Mouse (Mus musculus): ENCODE measurements around the gene Abcg2.

The Abcg2 gene

GRCm38 (mm10) chr6:58633731-58634130 lies 49.4 kb downstream of the Abcg2 start:
- in situ Hi-C loops (cut with MboI, MseI), result loop anchor here (25.0 kb wide), 1 partner anchor 921 kb away; the partner anchor contains the start of gene Lancl2

- in situ Hi-C loops (cut with MboI, MseI), result loop anchor here (25.0 kb wide), 1 partner anchor 926 kb away; the partner anchor contains the start of gene Lancl2
Observed at GRCm38 (mm10) chr6:58638566-58638965, 54.2 kb downstream of the Abcg2 start.

- in situ Hi-C loops (cut with MboI, MseI), result loop anchor here (25.0 kb wide), 1 partner anchor 927 kb away; the partner anchor contains the start of gene Lancl2
Observed at GRCm38 (mm10) chr6:58639391-58639790, 55.1 kb downstream of the Abcg2 start.

- in situ Hi-C loops (cut with MboI, MseI), result loop anchor here (25.0 kb wide), 1 partner anchor 928 kb away; the partner anchor contains the start of gene Lancl2
Observed at GRCm38 (mm10) chr6:58640333-58641018, 56.2 kb downstream of the Abcg2 start.

GRCm38 (mm10) chr6:58641056-58641799 lies 56.9 kb downstream of the Abcg2 start:
- in situ Hi-C loops (cut with MboI, MseI), result loop anchor here (25.0 kb wide), 1 partner anchor 929 kb away; the partner anchor contains the start of gene Lancl2

- in situ Hi-C loops (cut with MboI, MseI), result loop anchor here (25.0 kb wide), 1 partner anchor 930 kb away; the partner anchor contains the start of gene Lancl2
Observed at GRCm38 (mm10) chr6:58642191-58642590, 57.9 kb downstream of the Abcg2 start.

- in situ Hi-C loops (cut with MboI, MseI), result loop anchor here (25.0 kb wide), 1 partner anchor 932 kb away; the partner anchor contains the start of gene Lancl2
Observed at GRCm38 (mm10) chr6:58644586-58644985, 60.3 kb downstream of the Abcg2 start.

GRCm38 (mm10) chr6:58648100-58648749 lies 63.9 kb downstream of the Abcg2 start:
- in situ Hi-C loops (cut with MboI, MseI), result loop anchor here (25.0 kb wide), 1 partner anchor 936 kb away; the partner anchor contains the start of gene Lancl2

- in situ Hi-C loops (cut with MboI, MseI), result no loop called here
Observed at GRCm38 (mm10) chr6:58650136-58650535, 65.8 kb downstream of the Abcg2 start.

GRCm38 (mm10) chr6:58651038-58651437 lies 66.7 kb downstream of the Abcg2 start:
- in situ Hi-C loops (cut with MboI, MseI), result no loop called here

- in situ Hi-C loops (cut with MboI, MseI), result no loop called here
Observed at GRCm38 (mm10) chr6:58660951-58661575, 76.7 kb downstream of the Abcg2 start.

GRCm38 (mm10) chr6:58677802-58678201 lies 93.5 kb downstream of the Abcg2 start:
- in situ Hi-C loops (cut with MboI, MseI), result no loop called here

- in situ Hi-C loops (cut with MboI, MseI), result no loop called here
Observed at GRCm38 (mm10) chr6:58678530-58678929, 94.2 kb downstream of the Abcg2 start.

GRCm38 (mm10) chr6:58691584-58691983 lies 107.3 kb downstream of the Abcg2 start:
- in situ Hi-C loops (cut with MboI, MseI), result no loop called here

GRCm38 (mm10) chr6:58694257-58694656 lies 109.9 kb downstream of the Abcg2 start:
- in situ Hi-C loops (cut with MboI, MseI), result no loop called here

GRCm38 (mm10) chr6:58694765-58695164 lies 110.4 kb downstream of the Abcg2 start:
- in situ Hi-C loops (cut with MboI, MseI), result no loop called here

- in situ Hi-C loops (cut with MboI, MseI), result no loop called here
Observed at GRCm38 (mm10) chr6:58710369-58710768, 126.0 kb downstream of the Abcg2 start.

- in situ Hi-C loops (cut with MboI, MseI), result no loop called here
Observed at GRCm38 (mm10) chr6:58711909-58712308, 127.6 kb downstream of the Abcg2 start.

GRCm38 (mm10) chr6:58733851-58734250 lies 149.5 kb downstream of the Abcg2 start:
- in situ Hi-C loops (cut with MboI, MseI), result no loop called here

GRCm38 (mm10) chr6:58735090-58735489 lies 150.8 kb downstream of the Abcg2 start:
- in situ Hi-C loops (cut with MboI, MseI), result no loop called here

All from regulatory T cell (primary cell).